Mouse (Mus musculus): ENCODE measurements around the gene Trim8.

GRCm38 (mm10) chr19:46538213-46538612, 36.7 kb downstream of the Trim8 start:
- TF ChIP-seq TAL1 (IDR thresholded peaks at IDR 0.05; ENCODE audit: low read length) (no peak), GATA1 (IDR thresholded peaks at IDR 0.05; ENCODE audit: low read length) (no peak)

All from erythroblast, embryonic 14.5 days (primary cell).